Mouse (Mus musculus) skeletal muscle tissue, adult 2 months (tissue): ENCODE data around the gene Zc3h18.

Experiments used
- DNase-seq: peaks from one replicate; pipeline ENCODE4 v3.0.0-alpha.2; 2012; ENCODE audit warnings: low read depth, low spot score

Zc3h18 gene

GRCm38 (mm10) chr8:122436146-122436545 lies 59.7 kb downstream of the Zc3h18 start:
- no peak for DNase-seq

- DNase-seq: no peak
Observed at GRCm38 (mm10) chr8:122436586-122437125, 60.2 kb downstream of the Zc3h18 start.

GRCm38 (mm10) chr8:122437708-122438331 lies 61.4 kb downstream of the Zc3h18 start:
- DNase-seq: no peak

GRCm38 (mm10) chr8:122439336-122439735 lies 62.9 kb downstream of the Zc3h18 start:
- DNase-seq: no peak

GRCm38 (mm10) chr8:122441326-122441725 lies 64.9 kb downstream of the Zc3h18 start:
- no peak for DNase-seq

GRCm38 (mm10) chr8:122442356-122442755 lies 65.9 kb downstream of the Zc3h18 start:
- DNase-seq: no peak

- DNase-seq: no peak
Observed at GRCm38 (mm10) chr8:122442781-122443180, 66.4 kb downstream of the Zc3h18 start.

GRCm38 (mm10) chr8:122443262-122444006 lies 67.0 kb downstream of the Zc3h18 start, which contains the start of gene Mvd:
Mvd (minus strand) TSS chr8:122443422.
- DNase-seq: peak; percentile 100

GRCm38 (mm10) chr8:122444058-122444748 lies 67.8 kb downstream of the Zc3h18 start:
- peak; percentile 93 for DNase-seq

- no peak for DNase-seq
Observed at GRCm38 (mm10) chr8:122445203-122445602, 68.8 kb downstream of the Zc3h18 start.

GRCm38 (mm10) chr8:122451161-122451703 lies 74.8 kb downstream of the Zc3h18 start:
- DNase-seq: peak; percentile 86

GRCm38 (mm10) chr8:122452154-122452553 lies 75.7 kb downstream of the Zc3h18 start:
- DNase-seq: peak; percentile 72

- DNase-seq: no peak
Observed at GRCm38 (mm10) chr8:122454409-122454808, 78.0 kb downstream of the Zc3h18 start.

- no peak for DNase-seq
Observed at GRCm38 (mm10) chr8:122457171-122457570, 80.8 kb downstream of the Zc3h18 start.

GRCm38 (mm10) chr8:122459218-122459900 lies 83.0 kb downstream of the Zc3h18 start:
- DNase-seq: no peak

- DNase-seq: no peak
Observed at GRCm38 (mm10) chr8:122459990-122460389, 83.6 kb downstream of the Zc3h18 start.

GRCm38 (mm10) chr8:122460524-122461472 lies 84.4 kb downstream of the Zc3h18 start, which contains the start of gene Snai3:
Snai3 (minus strand) TSS chr8:122460733.
- peak; percentile 79 for DNase-seq

GRCm38 (mm10) chr8:122461473-122462148 lies 85.2 kb downstream of the Zc3h18 start:
- DNase-seq: no peak

- DNase-seq: no peak
Observed at GRCm38 (mm10) chr8:122462510-122462909, 86.1 kb downstream of the Zc3h18 start.
